Mouse (Mus musculus) intestine, postnatal 0 days (tissue): ENCODE results near the gene Flrt2. TPM values are rescaled to one million over a fixed set of nuclear protein-coding genes. Genes with fewer than 3 reads are reported as not detected.

Source experiments
- ATAC-seq: fragments of 200-750 bp; cut with Nextera tagmentation; 2 replicates; pipeline ENCODE4 v1.8.0; 2017; ENCODE audit warnings: mild to moderate bottlenecking, moderate TSS enrichment, moderate library complexity
- H3K27ac ChIP-seq: fragments of 300-500 bp; sonication (generic); 2 replicates; pipeline ENCODE4 v1.5.1; 2014; ENCODE audit warnings: mild to moderate bottlenecking, low read depth, low read length, moderate library complexity
- H3K27me3 ChIP-seq: fragments of 300-500 bp; sonication (generic); replicated peaks from 2 replicates; pipeline ENCODE4 v1.6.1; 2014; ENCODE audit warnings: low read length, mixed read lengths; ENCODE audit not compliant: control insufficient read depth, insufficient read depth
- H3K36me3 ChIP-seq: fragments of 300-500 bp; sonication (generic); 2 replicates; pipeline ENCODE4 v1.6.1; 2014; ENCODE audit warnings: mild to moderate bottlenecking, moderate library complexity; ENCODE audit not compliant: control insufficient read depth, insufficient read depth
- H3K4me1 ChIP-seq: fragments of 300-500 bp; sonication (generic); replicated peaks from 2 replicates; pipeline ENCODE4 v1.6.1; 2014; ENCODE audit warnings: antibody characterized with exemption, low read length, mixed read lengths; ENCODE audit not compliant: control insufficient read depth, insufficient read depth
- H3K4me2 ChIP-seq: fragments of 300-500 bp; sonication (generic); replicated peaks from 2 replicates; pipeline ENCODE4 v1.6.1; 2014; ENCODE audit warnings: low read depth, mild to moderate bottlenecking, moderate library complexity
- H3K4me3 ChIP-seq: fragments of 300-500 bp; sonication (generic); 2 replicates; pipeline ENCODE4 v1.5.1; 2014; ENCODE audit warnings: low read depth, low read length
- H3K9ac ChIP-seq: fragments of 300-500 bp; sonication (generic); 2 replicates; pipeline ENCODE4 v1.6.1; 2014; ENCODE audit warnings: mild to moderate bottlenecking, low read depth, low read length
- H3K9me3 ChIP-seq: fragments of 300-500 bp; sonication (generic); 2 replicates; pipeline ENCODE4 v1.6.1; 2016; ENCODE audit warnings: mixed run types; ENCODE audit not compliant: control insufficient read depth
- CTCF ChIP-seq: sonication (generic); IDR thresholded peaks from 2 replicates; pipeline ENCODE4 v1.5.1; 2016; ENCODE audit warnings: low read depth, mild to moderate bottlenecking, control low read depth, antibody characterized with exemption, moderate library complexity
- WGBS: fragments of 180-500 bp; shearing (Covaris S2); extraction: QIAGEN DNeasy Blood & Tissue Kit; methylation state at CpG from one replicate; pipeline ENCODE4 v1.1.7; 2014; 5-methylcytosine and 5-hydroxymethylcytosine counted together
- polyA plus RNA-seq: library from polyadenylated mRNA; unstranded; fragments of >200 nt; fragmentation: Nextera tagmentation; extraction: Ambion mirVana; gene quantifications from 2 replicates; pipeline ENCODE4 v1.2.1, GENCODE M21; 2015

Flrt2 gene
- polyA plus RNA-seq, 1 experiment from 2014 or later = 2.8 TPM

DNA sequence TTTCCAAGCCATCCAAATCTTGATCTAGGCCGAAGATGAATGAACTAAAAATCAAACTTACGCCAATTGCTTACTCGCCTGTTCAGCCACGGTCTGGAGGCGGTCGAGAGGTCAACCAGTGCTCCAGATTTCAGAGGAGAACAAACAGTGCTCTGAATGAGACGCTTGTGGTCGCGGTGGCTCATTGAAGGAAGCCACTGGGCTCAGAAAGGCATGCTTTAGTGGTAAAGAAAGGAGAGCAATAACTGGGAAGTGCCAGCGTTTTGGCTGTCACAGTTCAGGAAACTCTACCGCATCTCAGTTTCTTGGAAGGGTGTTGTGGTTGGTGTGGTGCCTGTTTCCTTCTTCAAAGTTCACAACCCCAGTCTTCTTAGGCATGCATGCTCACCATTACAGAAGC is 49.3 kb downstream of the Flrt2 start:
- no peak overlapping the region for H3K9ac ChIP-seq
- no peak overlapping the region for H3K4me3 ChIP-seq
- no peaks in the 10 kb centered on the region for H3K27me3 ChIP-seq
- H3K4me1 ChIP-seq = no peaks in the 10 kb centered on the region
- no peak overlapping the region for H3K4me2 ChIP-seq
- H3K9me3 ChIP-seq = no peaks in the 10 kb centered on the region
- no peaks in the 10 kb centered on the region for H3K36me3 ChIP-seq
- no peak for TF ChIP-seq CTCF
- no peak for ATAC-seq
- 74% methylated on average over 11 of the region's 11 CpGs for WGBS
- no peak overlapping the region for H3K27ac ChIP-seq

GRCm38 (mm10) chr12:95744307-95744706 is 52.3 kb downstream of the Flrt2 start:
- WGBS = 72% methylated on average over 4 of the region's 4 CpGs
- Histone ChIP-seq H3K9ac (no peak overlapping the region), H3K4me3 (no peak overlapping the region), H3K27me3 (no peaks in the 10 kb centered on the region), H3K36me3 (no peaks in the 10 kb centered on the region), H3K4me1 (no peaks in the 10 kb centered on the region), H3K4me2 (no peak overlapping the region), H3K9me3 (no peaks in the 10 kb centered on the region), H3K27ac (no peak overlapping the region)
- ATAC-seq = no peak
- TF ChIP-seq CTCF = no peak

DNA sequence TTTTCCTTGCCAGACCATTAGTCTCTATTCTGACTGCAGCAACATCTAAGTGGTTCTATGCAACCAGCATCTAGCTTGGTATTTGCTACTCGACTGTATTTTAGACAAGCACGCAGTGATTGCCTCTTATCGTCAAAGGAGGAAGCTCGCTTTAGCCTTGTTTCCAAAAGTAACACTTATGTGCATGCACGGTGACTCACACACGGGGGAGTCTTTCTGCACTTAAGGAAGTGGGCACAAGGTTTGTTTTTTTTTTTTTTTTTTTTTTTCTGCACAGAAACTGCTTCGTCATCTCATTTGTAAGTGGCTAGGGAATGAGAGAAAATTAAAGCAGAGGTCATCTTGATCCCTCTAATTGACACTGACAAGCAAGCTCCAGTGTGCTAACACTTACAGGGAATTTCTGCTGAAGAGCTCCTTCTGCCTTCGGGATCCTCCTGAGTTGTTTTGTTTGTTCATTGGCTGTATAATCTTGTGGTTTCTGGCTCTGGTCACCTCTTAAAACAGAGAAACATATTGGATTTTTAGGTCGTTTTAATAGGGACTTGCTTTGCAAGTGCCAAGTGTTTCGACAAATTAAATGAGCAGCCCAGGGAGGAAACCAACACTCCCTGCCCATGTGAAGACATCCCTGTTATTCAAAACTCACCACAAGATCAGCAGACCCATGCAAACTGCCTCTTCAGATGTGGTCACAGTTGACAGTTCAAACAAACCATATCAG is 55.0 kb downstream of the Flrt2 start:
- H3K27ac ChIP-seq = no peak overlapping the region
- no peak overlapping the region for H3K9ac ChIP-seq
- 59% methylated on average over 10 of the region's 10 CpGs for WGBS
- no peak for TF ChIP-seq CTCF
- H3K4me3 ChIP-seq = no peak overlapping the region
- H3K4me1 ChIP-seq = no peaks in the 10 kb centered on the region
- no peaks in the 10 kb centered on the region for H3K36me3 ChIP-seq
- no peaks in the 10 kb centered on the region for H3K9me3 ChIP-seq
- ATAC-seq = no peak
- no peak overlapping the region for H3K4me2 ChIP-seq
- no peaks in the 10 kb centered on the region for H3K27me3 ChIP-seq

DNA sequence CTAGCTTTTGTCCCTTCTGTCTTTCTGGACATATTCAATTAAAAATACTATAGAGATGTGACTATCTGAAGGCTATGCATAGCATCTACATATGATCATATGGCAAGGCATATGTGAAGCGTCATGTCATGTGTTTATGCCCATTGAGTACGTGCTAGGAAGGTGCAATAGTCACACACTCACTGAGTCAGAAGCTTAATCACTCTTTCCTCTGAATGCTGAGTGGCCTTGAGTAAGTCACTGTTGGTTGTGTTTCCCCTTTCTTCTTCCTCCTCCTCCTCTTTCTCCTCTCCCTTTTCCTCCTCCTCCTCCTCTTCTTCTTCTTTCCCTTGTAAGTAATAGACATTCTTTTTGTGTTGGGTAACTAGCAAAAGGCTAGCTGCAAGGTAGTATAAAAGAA is 56.7 kb downstream of the Flrt2 start:
- H3K36me3 ChIP-seq = no peaks in the 10 kb centered on the region
- WGBS = 86% methylated on average over 2 of the region's 2 CpGs
- no peak overlapping the region for H3K4me2 ChIP-seq
- no peak overlapping the region for H3K27ac ChIP-seq
- H3K27me3 ChIP-seq = no peaks in the 10 kb centered on the region
- TF ChIP-seq CTCF = no peak
- no peaks in the 10 kb centered on the region for H3K9me3 ChIP-seq
- H3K4me1 ChIP-seq = no peaks in the 10 kb centered on the region
- no peak overlapping the region for H3K4me3 ChIP-seq
- H3K9ac ChIP-seq = no peak overlapping the region
- no peak for ATAC-seq

- H3K36me3 ChIP-seq = no peaks in the 10 kb centered on the region
- H3K9ac ChIP-seq = no peak overlapping the region
- H3K27ac ChIP-seq = no peak overlapping the region
- no peak overlapping the region for H3K4me2 ChIP-seq
- no peaks in the 10 kb centered on the region for H3K9me3 ChIP-seq
- TF ChIP-seq CTCF = no peak
- no peak overlapping the region for H3K4me3 ChIP-seq
- H3K4me1 ChIP-seq = no peaks in the 10 kb centered on the region
- 90% methylated on average over 2 of the region's 2 CpGs for WGBS
- no peak for ATAC-seq
- H3K27me3 ChIP-seq = no peaks in the 10 kb centered on the region
These were observed 57.2 kb downstream of the Flrt2 start for GRCm38 (mm10) chr12:95749248-95749647.

DNA sequence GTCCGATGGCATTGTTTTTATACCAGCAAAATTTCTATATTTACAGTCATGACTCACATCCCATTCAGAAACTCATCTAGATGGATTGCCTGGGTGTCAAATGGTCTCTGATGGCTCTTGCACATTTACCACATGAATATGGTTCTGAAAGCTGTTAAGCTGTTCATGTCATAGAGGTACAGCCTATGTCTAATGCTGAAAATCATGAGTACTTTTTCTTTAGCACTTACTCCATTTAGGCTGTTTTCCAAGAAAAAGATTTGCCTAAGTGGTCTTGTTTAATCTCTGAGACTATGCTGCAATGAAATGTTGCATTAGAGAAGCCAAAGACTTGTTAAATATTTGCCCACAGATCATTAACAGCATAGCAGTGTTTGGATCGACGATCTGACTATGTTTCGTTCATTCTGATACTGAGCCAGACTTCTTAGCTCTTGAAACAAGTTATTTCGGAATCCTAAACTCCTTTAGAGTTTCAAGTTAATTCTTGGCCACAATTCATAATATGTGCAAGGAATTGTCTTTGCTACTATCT is 67.3 kb downstream of the Flrt2 start:
- Histone ChIP-seq H3K9me3 (no peaks in the 10 kb centered on the region), H3K4me1 (no peaks in the 10 kb centered on the region), H3K27ac (no peak overlapping the region), H3K9ac (no peak overlapping the region), H3K36me3 (no peaks in the 10 kb centered on the region), H3K27me3 (no peaks in the 10 kb centered on the region), H3K4me3 (no peak overlapping the region), H3K4me2 (no peak overlapping the region)
- ATAC-seq = no peak
- TF ChIP-seq CTCF = no peak
- 52% methylated on average over 5 of the region's 5 CpGs for WGBS
